Mouse (Mus musculus): Measurements from ENCODE around the gene Fem1a. TPM values are rescaled to one million over a fixed set of nuclear protein-coding genes. Genes with fewer than 3 reads are reported as not detected.
A peak's percentile ranks its signal among the peaks of the same experiment; 100 is the strongest.

The Fem1a gene
- total RNA-seq, 2 experiments from 2014 or later = 102 to 105 TPM

GRCm38 (mm10) chr17:56273986-56274385, 17.4 kb downstream of the Fem1a start:
- no peak for DNase-seq (ENCODE audit: low spot score)
- intact Hi-C loops (cut with DNase I) = no loop called here

DNA sequence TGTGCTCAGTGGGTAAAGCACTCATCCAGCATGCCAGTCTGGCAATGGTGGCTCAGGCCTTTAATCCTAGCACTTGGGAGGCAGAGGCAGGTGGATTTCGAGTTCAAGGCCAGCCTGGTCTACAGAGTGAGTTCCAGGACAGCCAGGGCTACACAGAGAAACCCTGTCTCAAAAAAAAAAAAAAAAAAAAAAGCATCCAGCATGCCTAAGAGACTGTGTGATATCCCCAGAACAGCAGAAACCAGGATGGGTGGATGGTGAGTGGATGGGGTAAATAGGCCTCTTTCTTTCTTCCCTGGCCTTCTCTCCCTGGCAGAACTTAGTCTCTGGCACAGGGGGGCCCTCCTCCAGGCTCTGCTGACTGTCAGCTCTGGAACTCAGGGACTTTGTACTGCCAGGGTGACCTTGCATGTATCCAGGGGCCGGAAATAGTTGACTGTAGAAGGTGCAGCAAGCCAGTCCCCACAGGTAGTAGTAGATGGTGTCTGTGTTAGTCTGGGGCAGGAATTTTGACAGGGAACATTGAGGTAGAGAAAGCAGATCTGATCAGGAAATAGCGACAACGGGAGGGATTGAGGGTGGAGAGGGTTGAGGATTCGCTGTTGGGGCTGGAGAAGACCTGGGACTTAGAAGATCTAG, 19.4 kb downstream of the Fem1a start:
- intact Hi-C loops (cut with DNase I) = loop anchor here (2.0 kb wide), 1 partner anchor 17 kb away; the partner anchor contains the start of gene Plin3
- DNase-seq (ENCODE audit: low spot score) = no peak

- peak; percentile 93 for DNase-seq (ENCODE audit: low spot score)
- intact Hi-C loops (cut with DNase I) = loop anchor here (2.0 kb wide), 1 partner anchor 16 kb away; the partner anchor contains the start of gene Plin3
Observed at GRCm38 (mm10) chr17:56276643-56277566, 20.3 kb downstream of the Fem1a start, which contains the start of gene Ticam1. TSS of gene Ticam1 (minus strand) at chr17:56276786.

DNA sequence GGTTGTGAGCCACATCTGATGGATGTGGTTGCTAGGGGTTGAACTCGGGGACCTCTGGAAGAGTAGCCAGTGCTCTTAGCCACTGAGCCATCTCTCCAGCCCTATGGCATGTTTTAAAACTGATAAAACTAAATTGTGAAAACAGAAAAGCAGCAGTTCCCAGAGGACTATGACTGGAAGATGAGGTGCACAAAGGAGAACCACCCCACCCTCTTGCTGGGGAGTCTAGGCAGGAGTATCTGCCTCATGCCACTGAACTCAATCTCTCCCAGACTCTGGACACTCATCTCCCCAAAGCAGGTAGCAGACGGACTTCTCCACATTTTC, 20.9 kb downstream of the Fem1a start:
- no peak for DNase-seq (ENCODE audit: low spot score)
- intact Hi-C loops (cut with DNase I) = loop anchor here (2.0 kb wide), 1 partner anchor 15 kb away; the partner anchor contains the start of gene Plin3

DNA sequence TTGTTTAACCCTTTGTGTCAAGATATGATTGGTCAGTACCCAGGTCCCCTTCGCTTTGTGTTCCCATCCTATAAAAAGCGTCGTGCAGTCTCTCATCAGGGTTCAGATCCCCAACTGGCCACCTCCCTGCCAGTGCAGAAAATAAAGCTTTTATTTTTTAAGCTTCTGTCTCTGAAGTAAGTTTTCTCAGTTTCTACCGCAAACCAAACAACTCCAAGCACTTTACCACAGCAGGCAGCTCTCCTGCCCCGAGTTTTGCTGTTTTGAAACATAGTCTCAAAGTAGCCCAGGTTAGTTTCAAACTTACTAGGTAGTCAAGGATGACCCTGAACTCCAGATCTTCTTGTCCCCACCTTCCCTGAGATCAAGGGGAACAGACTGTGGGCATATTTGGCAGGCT, 21.7 kb downstream of the Fem1a start:
- DNase-seq (ENCODE audit: low spot score) = no peak
- intact Hi-C loops (cut with DNase I) = no loop called here

DNA sequence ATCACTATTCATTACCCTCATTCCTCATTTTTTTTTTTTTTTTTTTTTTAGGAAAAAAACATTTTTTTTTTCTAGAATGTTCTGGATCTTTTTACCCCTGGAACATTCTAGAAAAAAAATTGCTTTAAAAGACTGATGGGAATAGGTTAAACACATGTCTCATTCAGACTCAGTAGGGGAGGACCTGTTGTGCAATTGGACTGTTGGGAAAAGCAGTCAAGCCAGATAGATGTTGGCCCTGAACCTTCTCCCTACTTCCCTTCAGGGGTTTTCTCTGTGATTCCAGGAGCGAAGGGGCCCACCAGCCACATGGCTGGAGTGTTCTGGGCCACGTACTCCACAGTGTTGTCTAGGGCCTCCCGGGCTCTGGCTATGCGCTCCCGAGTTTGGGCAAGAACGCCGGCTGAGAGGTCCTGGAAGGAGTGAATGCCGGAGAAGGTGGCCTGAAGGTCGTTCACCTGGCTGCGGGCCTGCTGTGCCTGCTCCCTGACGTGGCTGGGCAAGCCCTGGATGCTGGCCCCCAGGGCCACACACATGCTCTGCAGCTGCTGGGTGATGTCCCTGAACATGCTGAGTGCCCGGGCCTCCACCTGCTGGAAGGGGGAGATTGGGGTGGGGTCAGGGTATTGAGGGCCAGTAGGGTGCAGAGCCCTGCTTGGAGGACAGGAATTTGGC, 23.0 kb downstream of the Fem1a start:
- intact Hi-C loops (cut with DNase I) = no loop called here
- no peak for DNase-seq (ENCODE audit: low spot score)

- intact Hi-C loops (cut with DNase I) = no loop called here
- DNase-seq (ENCODE audit: low spot score) = no peak
Observed at GRCm38 (mm10) chr17:56281193-56281592, 24.6 kb downstream of the Fem1a start.

DNA sequence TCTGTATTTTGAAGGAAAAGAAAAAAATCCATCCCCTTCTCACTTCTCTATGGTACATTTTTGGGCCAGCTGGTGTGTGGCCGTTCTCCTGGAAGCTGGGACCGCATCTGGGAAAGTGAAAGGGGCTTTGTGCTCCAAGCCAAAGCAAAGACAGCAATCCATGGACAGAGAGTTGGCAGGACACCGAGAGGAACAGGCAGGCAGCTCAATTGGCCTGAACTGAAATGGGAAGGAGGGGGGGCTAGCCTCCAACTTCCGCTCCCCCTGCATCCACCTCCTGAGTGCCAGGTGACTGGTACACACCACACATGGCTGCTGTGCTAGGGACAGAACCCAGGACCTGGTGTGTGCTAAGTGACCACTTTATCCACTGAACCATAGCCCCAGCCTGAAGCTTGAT, 26.2 kb downstream of the Fem1a start:
- DNase-seq (ENCODE audit: low spot score) = no peak

GRCm38 (mm10) chr17:56283316-56283715, 26.7 kb downstream of the Fem1a start:
- no peak for DNase-seq (ENCODE audit: low spot score)
- intact Hi-C loops (cut with DNase I) = no loop called here

More for the DNA sequence above, 26.2 kb downstream of the Fem1a start:
- intact Hi-C loops (cut with DNase I) = no loop called here

- no peak for DNase-seq (ENCODE audit: low spot score)
- intact Hi-C loops (cut with DNase I) = no loop called here
Observed at GRCm38 (mm10) chr17:56285995-56286394, 29.4 kb downstream of the Fem1a start.

DNA sequence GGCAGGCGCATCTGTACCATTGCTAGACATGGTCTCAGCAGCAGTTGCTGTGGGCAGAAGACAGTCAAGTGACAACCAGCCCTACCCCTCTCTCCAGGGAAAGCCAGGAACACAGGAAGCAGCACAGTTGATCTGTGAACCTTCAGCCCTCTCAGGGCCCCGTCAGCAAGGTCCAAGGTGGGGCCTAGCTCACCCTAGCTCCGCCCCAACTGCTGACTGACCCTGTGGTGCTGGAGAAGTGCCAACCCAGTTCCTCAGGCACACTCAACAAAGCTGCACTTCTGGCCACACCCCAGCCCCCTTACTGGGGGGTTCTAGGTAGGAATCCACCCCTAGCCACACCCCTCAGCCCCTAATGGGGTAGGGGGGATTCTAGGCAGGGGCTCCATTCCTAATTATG, 31.2 kb downstream of the Fem1a start:
- no peak for DNase-seq (ENCODE audit: low spot score)
- intact Hi-C loops (cut with DNase I) = no loop called here

- intact Hi-C loops (cut with DNase I) = no loop called here
- no peak for DNase-seq (ENCODE audit: low spot score)
Observed at GRCm38 (mm10) chr17:56288866-56289265, 32.3 kb downstream of the Fem1a start.

- no peak for DNase-seq (ENCODE audit: low spot score)
- intact Hi-C loops (cut with DNase I) = no loop called here
Observed at GRCm38 (mm10) chr17:56289371-56290331, 33.0 kb downstream of the Fem1a start.

DNA sequence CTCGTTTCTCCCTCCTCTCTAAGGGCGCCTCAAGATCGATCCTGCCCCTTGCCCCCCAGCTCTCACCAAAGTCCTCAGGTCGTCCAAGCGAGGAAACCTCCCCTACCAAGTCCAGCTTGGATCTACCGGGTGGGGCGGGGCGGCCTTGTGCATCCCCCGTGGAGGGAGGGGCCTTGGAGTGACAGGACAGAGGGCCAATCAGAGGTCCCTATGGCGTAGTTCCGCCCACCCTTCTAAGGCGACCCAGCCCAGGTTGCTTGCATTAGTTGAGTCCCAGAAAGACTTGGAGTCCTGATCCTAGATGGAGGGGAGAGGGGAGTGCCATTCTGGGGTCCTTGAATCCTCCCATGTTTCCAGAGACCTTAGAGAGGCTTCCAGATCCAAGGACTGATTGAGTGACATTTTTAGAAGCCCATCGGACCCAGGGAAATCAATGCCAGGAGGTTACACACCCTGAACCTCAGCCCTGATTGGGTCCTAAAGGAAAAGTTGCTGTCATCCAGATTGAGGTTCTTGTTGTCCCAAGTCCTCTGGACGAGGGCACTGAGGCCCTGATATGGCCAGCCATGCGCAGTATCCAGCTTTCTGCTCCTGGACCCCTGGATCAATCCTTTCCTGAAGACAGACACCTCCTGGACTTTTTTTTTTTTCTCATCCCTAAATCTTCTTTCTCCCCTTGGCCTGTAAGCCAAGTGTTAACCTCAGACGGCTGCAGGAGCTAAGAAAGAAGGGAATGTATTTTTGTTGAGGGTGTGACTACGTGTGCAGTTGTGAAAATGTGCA, 34.0 kb downstream of the Fem1a start:
- DNase-seq (ENCODE audit: low spot score) = peak; percentile 96
- intact Hi-C loops (cut with DNase I) = loop anchor here (1.0 kb wide), 1 partner anchor 60 kb away; no protein-coding TSS in a partner anchor

- DNase-seq (ENCODE audit: low spot score) = peak; percentile 91
- intact Hi-C loops (cut with DNase I) = loop anchor here (1.0 kb wide), 1 partner anchor 59 kb away; no protein-coding TSS in a partner anchor
Observed at GRCm38 (mm10) chr17:56291171-56291511, 34.5 kb downstream of the Fem1a start.

- intact Hi-C loops (cut with DNase I) = loop anchor here (1.0 to 2.0 kb wide), 2 partner anchors 15 to 58 kb away; partner anchors contain the start of gene Ticam1
- no peak for DNase-seq (ENCODE audit: low spot score)
Observed at GRCm38 (mm10) chr17:56291826-56292475, 35.3 kb downstream of the Fem1a start.

DNA sequence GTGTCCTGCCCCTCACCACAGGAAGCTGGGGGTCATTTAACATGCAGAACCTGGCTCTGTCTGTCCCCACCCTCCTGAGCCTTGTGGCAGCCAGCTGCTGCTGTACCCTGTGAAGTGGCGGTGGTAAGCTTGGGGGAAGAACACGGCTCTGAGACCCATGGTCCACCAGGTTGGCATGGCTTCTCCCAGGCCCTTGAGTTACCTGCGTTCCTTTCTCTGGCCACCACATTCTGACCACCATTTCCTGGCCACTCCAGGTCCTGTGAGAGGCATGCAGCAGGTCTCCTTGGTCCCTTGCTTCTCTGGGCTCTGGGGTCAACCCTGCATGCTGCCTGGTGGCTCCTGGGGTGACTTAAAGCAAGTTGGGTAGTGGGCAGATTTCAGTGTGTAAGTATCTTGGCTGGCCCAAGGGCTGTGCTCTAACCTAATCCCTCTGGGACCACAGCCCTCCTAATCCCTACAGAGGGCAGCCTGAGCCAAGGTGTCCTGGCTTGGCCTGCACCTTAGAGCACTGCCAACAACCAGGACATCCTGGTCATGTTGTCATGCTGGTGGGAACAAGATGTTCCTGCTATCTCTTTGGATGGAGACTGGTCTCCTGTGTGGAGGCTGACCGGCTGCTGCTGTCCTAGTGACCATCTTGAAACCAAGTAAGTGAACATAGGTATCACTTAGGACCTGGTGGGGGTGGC, 36.1 kb downstream of the Fem1a start, which contains the start of gene Plin3:
TSS of gene Plin3 (minus strand) at position 343 of the 692 bp plus-strand sequence.
- DNase-seq (ENCODE audit: low spot score) = no peak

More for the DNA sequence above, 36.1 kb downstream of the Fem1a start, which contains the start of gene Plin3:
- intact Hi-C loops (cut with DNase I) = loop anchor here (2.0 kb wide), 1 partner anchor 16 kb away; the partner anchor contains the start of gene Ticam1
